Mouse (Mus musculus): ENCODE data around the gene Ksr2. TPM values are rescaled to one million over a fixed set of nuclear protein-coding genes. Genes with fewer than 3 reads are reported as not detected.

Gene Ksr2
- polyA plus RNA-seq, 1 experiment from 2014 or later: 0.36 TPM

DNA sequence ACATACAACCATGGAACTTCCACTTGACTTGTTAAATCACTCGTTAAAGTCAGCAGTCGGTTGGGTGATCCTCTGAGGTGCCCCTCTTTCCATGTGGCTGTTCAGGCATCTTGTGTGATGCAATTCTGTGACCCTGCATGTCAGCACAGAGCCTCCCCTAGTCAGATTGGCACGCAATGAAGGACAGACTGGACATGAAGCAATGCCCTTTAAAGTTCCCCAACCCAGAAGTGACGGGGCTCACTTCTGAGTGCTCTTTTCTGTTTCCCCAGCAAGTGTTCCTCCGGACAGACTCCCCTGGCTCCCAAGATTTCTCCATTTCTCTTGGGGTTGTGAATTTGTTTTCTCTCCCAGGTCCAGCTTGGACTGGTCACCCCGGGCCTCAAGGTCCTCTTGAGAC, 317.5 kb downstream of the Ksr2 start:
- Histone ChIP-seq H3K27ac (ENCODE audit: low read depth) (no peak overlapping the region), H3K9ac (no peak overlapping the region), H3K4me1 (ENCODE audit: insufficient read depth) (peaks cover 7% of the 10 kb centered on the region; the same call in 1 of the 2 replicates), H3K9me3 (ENCODE audit: low read depth, low read length) (no peaks in the 10 kb centered on the region), H3K27me3 (ENCODE audit: insufficient read depth, low read length) (no peaks in the 10 kb centered on the region), H3K36me3 (ENCODE audit: insufficient read depth) (no peaks in the 10 kb centered on the region), H3K4me2 (no peak overlapping the region), H3K4me3 (ENCODE audit: low read depth, low read length) (no peak overlapping the region)
- WGBS: 74% methylated on average over 6 of the region's 6 CpGs
- ATAC-seq (ENCODE audit: insufficient read depth) (no peak), DNase-seq (no peak)
- no peak for TF ChIP-seq CTCF (IDR thresholded peaks at IDR 0.05; ENCODE audit: low read depth)

GRCm38 (mm10) chr5:117744654-117745178, 330.9 kb downstream of the Ksr2 start:
- ATAC-seq (ENCODE audit: insufficient read depth): no peak
- 0 out of 2 replicates have a peak, but pooled peaks cover 2% of the 10 kb centered on the region for H3K4me1 ChIP-seq (ENCODE audit: insufficient read depth)
- no peaks in the 10 kb centered on the region for H3K36me3 ChIP-seq (ENCODE audit: insufficient read depth)
- no peak overlapping the region for H3K4me2 ChIP-seq
- 61% methylated on average over 11 of the region's 11 CpGs for WGBS
- no peak overlapping the region for H3K9ac ChIP-seq
- DNase-seq: no peak
- TF ChIP-seq CTCF (IDR thresholded peaks at IDR 0.05; ENCODE audit: low read depth): no peak
- no peaks in the 10 kb centered on the region for H3K9me3 ChIP-seq (ENCODE audit: low read depth, low read length)
- H3K4me3 ChIP-seq (ENCODE audit: low read depth, low read length): no peak overlapping the region
- no peaks in the 10 kb centered on the region for H3K27me3 ChIP-seq (ENCODE audit: insufficient read depth, low read length)
- H3K27ac ChIP-seq (ENCODE audit: low read depth): no peak overlapping the region

DNA sequence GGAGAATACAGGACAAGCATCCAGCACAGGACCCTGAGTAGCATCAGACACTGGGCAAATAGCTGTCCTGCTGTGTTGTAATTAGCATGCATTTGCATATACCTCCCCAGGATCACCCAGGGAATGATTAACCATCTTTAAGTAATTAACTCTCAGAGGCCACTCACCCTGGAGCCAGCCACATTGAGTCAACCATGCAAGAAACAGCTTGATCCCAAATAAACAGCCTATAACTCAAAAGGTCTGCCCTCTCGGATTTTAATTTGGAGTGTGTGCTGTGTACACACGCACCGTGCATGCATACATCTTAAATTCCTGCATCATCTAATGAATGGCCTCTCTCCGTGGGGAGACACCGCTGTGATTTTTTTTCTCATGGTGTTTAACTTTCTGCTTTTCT, 335.6 kb downstream of the Ksr2 start:
- H3K27me3 ChIP-seq (ENCODE audit: insufficient read depth, low read length): no peaks in the 10 kb centered on the region
- DNase-seq: no peak
- no peak overlapping the region for H3K9ac ChIP-seq
- H3K4me3 ChIP-seq (ENCODE audit: low read depth, low read length): no peak overlapping the region
- no peak for ATAC-seq (ENCODE audit: insufficient read depth)
- H3K36me3 ChIP-seq (ENCODE audit: insufficient read depth): no peaks in the 10 kb centered on the region
- 30% methylated on average over 5 of the region's 5 CpGs for WGBS
- no peak overlapping the region for H3K27ac ChIP-seq (ENCODE audit: low read depth)
- no peaks in the 10 kb centered on the region for H3K9me3 ChIP-seq (ENCODE audit: low read depth, low read length)
- H3K4me2 ChIP-seq: no peak overlapping the region
- H3K4me1 ChIP-seq (ENCODE audit: insufficient read depth): 0 out of 2 replicates have a peak, but pooled peaks cover 2% of the 10 kb centered on the region
- TF ChIP-seq CTCF (IDR thresholded peaks at IDR 0.05; ENCODE audit: low read depth): no peak

- DNase-seq: no peak
- Histone ChIP-seq H3K4me1 (ENCODE audit: insufficient read depth) (no peaks in the 10 kb centered on the region), H3K9ac (no peak overlapping the region), H3K9me3 (ENCODE audit: low read depth, low read length) (no peaks in the 10 kb centered on the region), H3K4me2 (no peak overlapping the region), H3K36me3 (ENCODE audit: insufficient read depth) (no peaks in the 10 kb centered on the region), H3K27ac (ENCODE audit: low read depth) (no peak overlapping the region), H3K4me3 (ENCODE audit: low read depth, low read length) (no peak overlapping the region), H3K27me3 (ENCODE audit: insufficient read depth, low read length) (no peaks in the 10 kb centered on the region)
- 41% methylated on average over 12 of the region's 12 CpGs for WGBS
- ATAC-seq (ENCODE audit: insufficient read depth): no peak
- TF ChIP-seq CTCF (IDR thresholded peaks at IDR 0.05; ENCODE audit: low read depth): no peak
These were observed 344.1 kb downstream of the Ksr2 start for GRCm38 (mm10) chr5:117757696-117758482.

GRCm38 (mm10) chr5:117761181-117761832, 347.5 kb downstream of the Ksr2 start:
- Histone ChIP-seq H3K9ac (no peak overlapping the region), H3K4me1 (ENCODE audit: insufficient read depth) (no peaks in the 10 kb centered on the region), H3K27me3 (ENCODE audit: insufficient read depth, low read length) (no peaks in the 10 kb centered on the region), H3K27ac (ENCODE audit: low read depth) (no peak overlapping the region), H3K4me2 (no peak overlapping the region), H3K4me3 (ENCODE audit: low read depth, low read length) (no peak overlapping the region), H3K9me3 (ENCODE audit: low read depth, low read length) (no peaks in the 10 kb centered on the region), H3K36me3 (ENCODE audit: insufficient read depth) (no peaks in the 10 kb centered on the region)
- peak; percentile 58 for TF ChIP-seq CTCF (IDR thresholded peaks at IDR 0.05; ENCODE audit: low read depth)
- WGBS: 71% methylated on average over 9 of the region's 9 CpGs
- DNase-seq (no peak), ATAC-seq (ENCODE audit: insufficient read depth) (no peak)

- no peak overlapping the region for H3K4me3 ChIP-seq (ENCODE audit: low read depth, low read length)
- no peaks in the 10 kb centered on the region for H3K9me3 ChIP-seq (ENCODE audit: low read depth, low read length)
- 86% methylated on average over 9 of the region's 9 CpGs for WGBS
- ATAC-seq (ENCODE audit: insufficient read depth) (no peak), DNase-seq (no peak)
- no peak overlapping the region for H3K4me2 ChIP-seq
- H3K36me3 ChIP-seq (ENCODE audit: insufficient read depth): no peaks in the 10 kb centered on the region
- no peak overlapping the region for H3K27ac ChIP-seq (ENCODE audit: low read depth)
- no peaks in the 10 kb centered on the region for H3K4me1 ChIP-seq (ENCODE audit: insufficient read depth)
- no peaks in the 10 kb centered on the region for H3K27me3 ChIP-seq (ENCODE audit: insufficient read depth, low read length)
- TF ChIP-seq CTCF (IDR thresholded peaks at IDR 0.05; ENCODE audit: low read depth): no peak
- no peak overlapping the region for H3K9ac ChIP-seq
These were observed 350.7 kb downstream of the Ksr2 start for GRCm38 (mm10) chr5:117764496-117764895.

- TF ChIP-seq CTCF (IDR thresholded peaks at IDR 0.05; ENCODE audit: low read depth): no peak
- no peak overlapping the region for H3K4me2 ChIP-seq
- H3K4me3 ChIP-seq (ENCODE audit: low read depth, low read length): no peak overlapping the region
- H3K9me3 ChIP-seq (ENCODE audit: low read depth, low read length): no peaks in the 10 kb centered on the region
- ATAC-seq (ENCODE audit: insufficient read depth): no peak
- no peak overlapping the region for H3K9ac ChIP-seq
- no peak for DNase-seq
- H3K36me3 ChIP-seq (ENCODE audit: insufficient read depth): no peaks in the 10 kb centered on the region
- WGBS: 50% methylated on average over 11 of the region's 11 CpGs
- H3K27me3 ChIP-seq (ENCODE audit: insufficient read depth, low read length): no peaks in the 10 kb centered on the region
- no peak overlapping the region for H3K27ac ChIP-seq (ENCODE audit: low read depth)
- no peaks in the 10 kb centered on the region for H3K4me1 ChIP-seq (ENCODE audit: insufficient read depth)
These were observed 365.4 kb downstream of the Ksr2 start for GRCm38 (mm10) chr5:117779175-117779574.
